In the genomic region with DNA sequence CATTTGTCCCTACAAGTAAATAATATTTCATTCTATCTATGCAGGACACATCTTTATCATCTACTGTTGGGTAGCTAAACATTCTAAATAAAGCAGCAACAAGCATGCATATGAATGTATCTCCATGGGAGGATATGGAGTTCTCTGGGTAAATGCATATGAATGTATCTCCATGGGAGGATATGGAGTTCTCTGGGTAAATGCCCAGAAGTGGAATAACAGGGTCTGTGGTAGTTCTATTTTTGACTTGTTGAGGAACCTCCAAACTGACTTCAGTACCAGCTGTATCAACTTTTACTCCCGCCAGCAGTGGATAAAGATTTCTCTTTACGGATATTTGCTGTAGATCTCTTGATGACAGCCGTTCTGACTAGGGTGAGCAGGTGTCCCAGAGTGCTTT, we compare ENCODE assay signal across 32 mouse cellular contexts. TPM values are rescaled to one million over a fixed set of nuclear protein-coding genes. Genes with fewer than 3 reads are reported as not detected.
"Had no signal": no experiment of that assay in that cellular context is flagged by ENCODE, and none has a peak within 500 bp of the region (broad histone marks: within the 10 kb centered on the region; RNA-seq: fewer than 3 reads in every experiment).

No protein-coding gene starts in this region.

- H3K27me3 ChIP-seq: heart, embryonic 12.5 days; hindbrain, embryonic 12.5 days; intestine, embryonic 15.5 days; limb, embryonic 12.5 days; limb, embryonic 15.5 days; liver, embryonic 12.5 days had no signal

- DNase-seq: gastrocnemius, adult 2 months; gastrocnemius, postnatal 10 days; gastrocnemius, postnatal 25 days; heart, adult 2 months; heart, postnatal 10 days; heart, postnatal 4 days; kidney, adult 18-20 months; kidney, adult 8-10 months; kidney, postnatal 10 days; kidney, postnatal 25 days; kidney, postnatal 4 days; layer of hippocampus, adult 9-11 months; layer of hippocampus, postnatal 36 days; left cerebral cortex, postnatal 4 days; lung, adult 18-20 months had no signal

- ATAC-seq: hindbrain, embryonic 16.5 days; inflammation-experienced regulatory T-cells, adult 6 months; intestine, embryonic 15.5 days; intestine, postnatal 0 days; liver, embryonic 12.5 days had no signal

- H3K27ac ChIP-seq: gastrocnemius, adult 2 months; heart, adult 2 months; heart, embryonic 10.5 days; hindbrain, embryonic 10.5 days; hindbrain, embryonic 12.5 days; hindbrain, embryonic 14.5 days; intestine, embryonic 15.5 days; limb, embryonic 12.5 days; limb, embryonic 15.5 days; liver, embryonic 12.5 days; liver, embryonic 14.5 days had no signal

- H3K4me1 ChIP-seq: heart, embryonic 10.5 days; heart, embryonic 12.5 days; hindbrain, embryonic 10.5 days; hindbrain, embryonic 12.5 days; intestine, embryonic 15.5 days; limb, embryonic 12.5 days; limb, embryonic 15.5 days; liver, embryonic 12.5 days had no signal

- H3K4me3 ChIP-seq: gastrocnemius, adult 2 months; heart, adult 2 months; heart, embryonic 10.5 days; heart, embryonic 12.5 days; hindbrain, embryonic 10.5 days; hindbrain, embryonic 12.5 days; intestine, embryonic 15.5 days; limb, embryonic 12.5 days; limb, embryonic 15.5 days; liver, embryonic 12.5 days had no signal

- H3K4me2 ChIP-seq: heart, embryonic 12.5 days; hindbrain, embryonic 12.5 days; hindbrain, embryonic 14.5 days; intestine, embryonic 15.5 days; limb, embryonic 12.5 days; limb, embryonic 15.5 days; liver, embryonic 12.5 days had no signal

- H3K9ac ChIP-seq: heart, embryonic 12.5 days; hindbrain, embryonic 12.5 days; hindbrain, embryonic 14.5 days; intestine, embryonic 15.5 days; limb, embryonic 12.5 days; limb, embryonic 15.5 days; liver, embryonic 12.5 days; liver, embryonic 14.5 days had no signal

- H3K36me3 ChIP-seq: heart, embryonic 10.5 days; heart, embryonic 12.5 days; hindbrain, embryonic 10.5 days; hindbrain, embryonic 12.5 days; intestine, embryonic 15.5 days; limb, embryonic 12.5 days; limb, embryonic 15.5 days; liver, embryonic 12.5 days had no signal

- H3K9me3 ChIP-seq: intestine, embryonic 15.5 days; limb, embryonic 15.5 days had no signal

RNA-seq across cellular contexts. Expression of a gene that starts 12.3 kb away (rescaled TPM):
- polyA plus RNA-seq: heart, embryonic 10.5 days; heart, embryonic 12.5 days; heart, embryonic 14.5 days; kidney, embryonic 14.5 days; kidney, embryonic 16.5 days; limb, embryonic 12.5 days; liver, adult 2 months had no signal
